Mouse (Mus musculus): ENCODE results near the gene Gigyf2.

DNA sequence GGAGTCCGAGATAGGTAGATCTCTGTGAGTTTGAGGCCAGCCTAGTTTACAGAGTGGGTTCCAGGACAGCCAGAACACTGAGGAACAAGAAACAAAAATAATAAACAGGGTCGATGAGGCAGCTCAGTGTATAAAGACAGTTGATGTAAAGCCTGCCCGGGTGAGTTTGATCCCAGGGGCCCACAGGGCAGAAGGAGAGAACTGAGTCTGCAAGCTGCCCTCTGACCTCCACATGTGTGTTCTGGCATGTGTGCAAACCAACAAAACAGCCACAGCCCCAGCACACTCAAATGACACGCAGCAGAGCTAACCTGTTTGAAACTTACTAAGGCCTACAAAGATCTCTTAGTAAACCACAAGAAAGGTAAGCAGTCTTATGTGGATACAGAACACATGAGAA lies 31.8 kb upstream of the Gigyf2 start:
- no peak for TF ChIP-seq CTCF (IDR thresholded peaks at IDR 0.05; ENCODE audit: borderline replicate concordance, insufficient read depth, low read length)
- TF ChIP-seq POLR2A (IDR thresholded peaks at IDR 0.05; ENCODE audit: low read depth, low read length), result no peak
